ENCODE assay signal across 13 mouse cellular contexts in genomic region chr14:61354251-61355235, GRCm38 (mm10). TPM values are rescaled to one million over a fixed set of nuclear protein-coding genes. Genes with fewer than 3 reads are reported as not detected.
DNase-seq lines count a peak whose midpoint lies in the region.
"Had no signal": no experiment of that assay in that cellular context is flagged by ENCODE, and none has a peak within 500 bp of the region (broad histone marks: within the 10 kb centered on the region; RNA-seq: fewer than 3 reads in every experiment).

No protein-coding gene starts in this region.

- peak; percentile 17 for DNase-seq in embryo, embryonic 10 days (ENCODE audit: low spot score)
- DNase-seq in embryo, embryonic 11 days = no peak
- DNase-seq in heart, postnatal 10 days = peak; percentile 24 to 25
- DNase-seq in heart, adult 8-10 months (ENCODE audit: low spot score) = no peak
- DNase-seq in R1 (ENCODE audit: low read depth, low spot score) = peak; percentile 13
- peak; percentile 8 for DNase-seq in forelimb bud, embryonic 11.5 days (ENCODE audit: low read depth, low spot score)
- DNase-seq in left cerebral cortex, adult 9 months (ENCODE audit: low spot score in 2 of 2) = no peak
- no peak for DNase-seq in cerebellum, adult 11 months
- DNase-seq: cerebellum, postnatal 36 days; gastrocnemius, postnatal 25 days; kidney, adult 11 months; lung, postnatal 10 days; thymus, postnatal 14 days had no signal

- intact Hi-C loops in heart, postnatal 10 days (cut with DNase I) = no loop called here

RNA-seq across cellular contexts. Expression of gene Ebpl, which starts 5.7 kb away (rescaled TPM):
- 1 to 10 TPM; 1.9 to 2.1 TPM for total RNA-seq in heart, postnatal 10 days (2021)
- total RNA-seq in heart, adult 8-10 months (2022) = 1 to 10 TPM; 1.3 to 1.6 (median 1.4) TPM

RNA-seq across cellular contexts. Expression of gene Arl11, which starts 45.0 kb away (rescaled TPM):
- under 1 TPM; 0.45 to 0.97 TPM for total RNA-seq in heart, postnatal 10 days (2021)
- under 1 TPM; 0.47 to 0.86 (median 0.79) TPM for total RNA-seq in heart, adult 8-10 months (2022)

Comparison
In these comparisons a context has a peak if more than half of its experiments do, and no peak if none do; other contexts are left out.
1. DNase-seq: peak in embryo, embryonic 10 days (single experiment), heart, postnatal 10 days (2 of 2), R1 (single experiment) and forelimb bud, embryonic 11.5 days (single experiment); none in embryo, embryonic 11 days (single experiment), heart, adult 8-10 months (single experiment), left cerebral cortex, adult 9 months (0 of 2) and cerebellum, adult 11 months (single experiment).